Mouse (Mus musculus): ENCODE measurements around the gene Plekha6.

- TF ChIP-seq CTCF (IDR thresholded peaks at IDR 0.05; ENCODE audit: control insufficient read depth, insufficient read depth, low read length) = no peak
- no peak for TF ChIP-seq POLR2A (IDR thresholded peaks at IDR 0.05; ENCODE audit: borderline replicate concordance, control insufficient read depth, low read depth, low read length)
These were observed 161.9 kb downstream of the Plekha6 start for GRCm38 (mm10) chr1:133325951-133326350.
